Mouse (Mus musculus) limb, embryonic 12.5 days (tissue): ENCODE measurements around the gene Eif4h. TPM values are rescaled to one million over a fixed set of nuclear protein-coding genes. Genes with fewer than 3 reads are reported as not detected.
A peak's percentile ranks its signal among the peaks of the same experiment; 100 is the strongest.

Experiments
- ATAC-seq: fragments of 200-750 bp; cut with Nextera tagmentation; 2 replicates; pipeline ENCODE4 v1.8.0; 2017; ENCODE audit warnings: low read depth, moderate TSS enrichment; ENCODE audit not compliant: insufficient number of reproducible peaks, insufficient read depth, low FRiP score, low TSS enrichment
- H3K27ac ChIP-seq: fragments of 300-500 bp; sonication (generic); 2 replicates; pipeline ENCODE4 v1.5.1; 2016; ENCODE audit warnings: mild to moderate bottlenecking, moderate library complexity
- H3K27me3 ChIP-seq: fragments of 300-500 bp; sonication (generic); 2 replicates; pipeline ENCODE4 v1.6.1; 2016; ENCODE audit warnings: mild to moderate bottlenecking, moderate library complexity
- H3K36me3 ChIP-seq: fragments of 300-500 bp; sonication (generic); 2 replicates; pipeline ENCODE4 v1.6.1; 2016; ENCODE audit warnings: mild to moderate bottlenecking, moderate library complexity
- H3K4me1 ChIP-seq: fragments of 300-500 bp; sonication (generic); replicated peaks from 2 replicates; pipeline ENCODE4 v1.6.1; 2016
- H3K4me2 ChIP-seq: fragments of 300-500 bp; sonication (generic); 2 replicates; pipeline ENCODE4 v1.6.1; 2016; ENCODE audit warnings: mild to moderate bottlenecking, moderate library complexity
- H3K4me3 ChIP-seq: fragments of 300-500 bp; sonication (generic); replicated peaks from 2 replicates; pipeline ENCODE4 v1.5.1; 2016; ENCODE audit warnings: mild to moderate bottlenecking
- H3K9ac ChIP-seq: fragments of 300-500 bp; sonication (generic); replicated peaks from 2 replicates; pipeline ENCODE4 v1.6.1; 2016; ENCODE audit warnings: mild to moderate bottlenecking, moderate library complexity
- H3K9me3 ChIP-seq: fragments of 300-500 bp; sonication (generic); 2 replicates; pipeline ENCODE4 v1.6.1; 2016; ENCODE audit warnings: mild to moderate bottlenecking, moderate library complexity
- WGBS: fragments of 180-500 bp; shearing (Covaris S2); methylation state at CpG from one replicate; pipeline ENCODE4 v1.1.7; 2016; 5-methylcytosine and 5-hydroxymethylcytosine counted together
- microRNA-seq: library from miRNA; unstranded; fragments of <30 nt; microRNA quantifications from one replicate; pipeline ENCODE4, GENCODE M21; 2017
- polyA plus RNA-seq: library from polyadenylated mRNA; unstranded; fragments of >200 nt; fragmentation: Nextera tagmentation; extraction: Ambion mirVana; gene quantifications from 2 replicates; pipeline ENCODE4 v1.2.1, GENCODE M21; 2016

The Eif4h gene
- polyA plus RNA-seq, 1 experiment from 2014 or later = 531 TPM

GRCm38 (mm10) chr5:134579135-134579534 lies 60.2 kb downstream of the Eif4h start:
- no peak for ATAC-seq
- no peak overlapping the region for H3K9ac ChIP-seq
- H3K4me1 ChIP-seq = peaks cover 12% of the 10 kb centered on the region
- H3K9me3 ChIP-seq = no peaks in the 10 kb centered on the region
- no peak overlapping the region for H3K4me2 ChIP-seq
- no peak overlapping the region for H3K4me3 ChIP-seq
- no peak overlapping the region for H3K27ac ChIP-seq
- no peaks in the 10 kb centered on the region for H3K36me3 ChIP-seq
- 60% methylated on average over 3 of the region's 3 CpGs for WGBS
- no peaks in the 10 kb centered on the region for H3K27me3 ChIP-seq

DNA sequence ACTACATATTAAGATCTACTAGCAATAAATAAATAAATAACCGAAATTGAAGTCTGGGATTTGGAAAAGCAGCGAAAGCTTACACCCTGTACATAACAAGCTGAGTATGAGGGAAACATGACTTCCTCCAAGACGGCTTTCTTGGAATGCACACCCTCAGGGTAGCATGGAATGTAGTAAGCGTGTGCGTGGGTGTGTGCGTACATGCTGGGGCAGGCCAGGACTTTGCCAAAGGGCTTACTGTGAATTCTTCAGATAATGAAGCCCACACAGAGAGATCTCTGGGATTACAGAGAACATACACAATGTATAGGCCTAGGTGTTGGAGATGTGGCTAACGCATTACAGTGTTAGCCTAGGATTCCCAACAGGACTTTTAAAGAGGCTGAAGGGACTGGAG lies 61.8 kb downstream of the Eif4h start:
- Histone ChIP-seq H3K4me3 (no peak overlapping the region), H3K4me1 (peaks cover 6% of the 10 kb centered on the region), H3K9ac (no peak overlapping the region), H3K27ac (no peak overlapping the region), H3K9me3 (no peaks in the 10 kb centered on the region), H3K36me3 (no peaks in the 10 kb centered on the region), H3K27me3 (no peaks in the 10 kb centered on the region), H3K4me2 (no peak overlapping the region)
- no peak for ATAC-seq
- WGBS = 83% methylated on average over 7 of the region's 7 CpGs

- no peak for ATAC-seq
- no peaks in the 10 kb centered on the region for H3K27me3 ChIP-seq
- WGBS = 80% methylated on average over 14 of the region's 14 CpGs
- no peak overlapping the region for H3K4me3 ChIP-seq
- H3K9me3 ChIP-seq = no peaks in the 10 kb centered on the region
- H3K4me2 ChIP-seq = no peak overlapping the region
- no peak overlapping the region for H3K27ac ChIP-seq
- H3K9ac ChIP-seq = no peak overlapping the region
- H3K36me3 ChIP-seq = no peaks in the 10 kb centered on the region
- peaks cover 10% of the 10 kb centered on the region for H3K4me1 ChIP-seq
Observed at GRCm38 (mm10) chr5:134576517-134577220, 62.6 kb downstream of the Eif4h start.

- Histone ChIP-seq H3K4me3 (no peak overlapping the region), H3K9me3 (no peaks in the 10 kb centered on the region), H3K9ac (no peak overlapping the region), H3K27me3 (no peaks in the 10 kb centered on the region), H3K4me1 (peaks cover 10% of the 10 kb centered on the region), H3K4me2 (no peak overlapping the region), H3K36me3 (no peaks in the 10 kb centered on the region), H3K27ac (no peak overlapping the region)
- no peak for ATAC-seq
- 96% methylated on average over 5 of the region's 5 CpGs for WGBS
Observed at GRCm38 (mm10) chr5:134575833-134576232, 63.5 kb downstream of the Eif4h start.

- H3K9ac ChIP-seq = peak overlapping the region; percentile 40
- WGBS = 32% methylated on average over 10 of the region's 10 CpGs
- H3K36me3 ChIP-seq = no peaks in the 10 kb centered on the region
- no peaks in the 10 kb centered on the region for H3K9me3 ChIP-seq
- peaks cover 20% of the 10 kb centered on the region for H3K4me1 ChIP-seq
- H3K27me3 ChIP-seq = no peaks in the 10 kb centered on the region
- no peak for ATAC-seq
- H3K4me2 ChIP-seq = peak overlapping the region; percentile 67
- H3K27ac ChIP-seq = peak overlapping the region; percentile 84
- H3K4me3 ChIP-seq = peak overlapping the region; percentile 43
Observed at GRCm38 (mm10) chr5:134572508-134573214, 66.6 kb downstream of the Eif4h start.

DNA sequence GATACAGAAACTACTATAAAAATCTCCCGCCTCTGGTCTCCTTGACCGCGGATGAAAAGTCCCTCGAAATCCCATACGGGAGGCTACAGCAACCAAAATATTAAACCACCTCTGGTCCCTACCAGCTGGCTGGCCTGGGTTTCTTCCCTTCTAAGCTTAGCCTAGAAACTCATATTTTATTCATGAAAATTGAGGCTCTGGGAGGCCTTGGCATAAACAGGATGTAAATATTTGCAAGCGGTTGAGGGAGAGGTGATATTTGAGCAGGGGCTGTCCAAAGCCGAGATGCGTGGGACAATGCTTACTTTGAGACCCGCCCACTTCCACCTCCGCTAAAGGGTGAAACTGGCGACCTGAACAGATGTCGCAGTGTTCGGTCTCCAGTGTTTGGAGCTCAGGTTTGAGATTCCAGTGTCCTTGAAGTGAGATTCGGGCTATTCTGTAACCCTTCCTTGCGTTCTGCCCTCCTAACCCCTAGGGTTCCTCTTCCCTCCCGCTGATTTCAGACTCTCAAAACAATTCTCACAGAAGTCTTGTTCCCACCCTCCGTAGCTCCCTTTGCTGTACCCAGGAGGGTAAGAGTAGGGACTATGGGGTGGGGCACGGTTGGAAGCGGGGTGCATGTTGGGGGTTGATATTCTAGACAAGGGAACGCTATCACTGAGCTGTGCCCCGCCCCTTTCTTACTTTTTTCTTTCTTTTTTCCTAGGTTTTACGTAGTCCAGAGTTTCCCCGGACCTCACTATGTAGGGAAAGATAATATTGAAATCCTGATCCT lies 67.4 kb downstream of the Eif4h start:
- WGBS = under 1% methylated on average over 23 of the region's 23 CpGs
- peak; percentile 53 for ATAC-seq
- H3K9me3 ChIP-seq = no peaks in the 10 kb centered on the region
- H3K4me3 ChIP-seq = peak overlapping the region; percentile 43
- H3K9ac ChIP-seq = peak overlapping the region; percentile 40
- H3K4me1 ChIP-seq = peaks cover 20% of the 10 kb centered on the region
- H3K27ac ChIP-seq = peak overlapping the region; percentile 84
- H3K27me3 ChIP-seq = no peaks in the 10 kb centered on the region
- peak overlapping the region; percentile 67 for H3K4me2 ChIP-seq
- H3K36me3 ChIP-seq = no peaks in the 10 kb centered on the region

Small RNAs within 50 kb of the gene (microRNA-seq; reads per million reads assigned to microRNA genes)
- not detected for gene Mir7228

Other genes starting within 250 kb of the Eif4h start
- gene Gtf2ird1, start 182.8 kb downstream of the Eif4h start, polyA plus RNA-seq = 149 and 178 TPM in 2 replicates
- gene Clip2, start 87.1 kb downstream of the Eif4h start, polyA plus RNA-seq = 6.3 and 6.6 TPM in 2 replicates
- 0.12 TPM in 1 of 2 replicates, not detected in the other for gene Syna, start 79.3 kb downstream of the Eif4h start, polyA plus RNA-seq
- gene Rfc2, start 58.1 kb downstream of the Eif4h start, polyA plus RNA-seq = 325 and 350 TPM in 2 replicates
- gene Lat2, start 24.5 kb downstream of the Eif4h start, polyA plus RNA-seq = 2.8 and 3.9 TPM in 2 replicates
- 10.0 and 10.6 TPM in 2 replicates for gene Limk1, start 49.1 kb upstream of the Eif4h start, polyA plus RNA-seq
- 12.4 and 12.9 TPM in 2 replicates for gene Eln, start 107.8 kb upstream of the Eif4h start, polyA plus RNA-seq